Mouse (Mus musculus): ENCODE data around the gene Snx29. TPM values are rescaled to one million over a fixed set of nuclear protein-coding genes. Genes with fewer than 3 reads are reported as not detected.

The Snx29 gene
- polyA plus RNA-seq, 2 experiments: 1.9 TPM

- DNase-seq (ENCODE audit: low read depth in 3 of 3, low spot score in 3 of 3): no peak
- 58% methylated on average over 3 of the region's 3 CpGs for WGBS (ENCODE audit: insufficient replicate concordance)
- Histone ChIP-seq H3K9ac (replicated peaks) (no peak overlapping the region), H3K27ac (no peak overlapping the region), H3K36me3 (replicated peaks; ENCODE audit: control insufficient read depth, insufficient read depth, low read depth) (no peaks in the 10 kb centered on the region), H3K27me3 (ENCODE audit: control insufficient read depth, insufficient read depth, low read length) (no peaks in the 10 kb centered on the region), H3K4me3 (ENCODE audit: insufficient read depth in 1 of 2, low read depth in 2 of 2, low read length in 2 of 2) (no peak overlapping the region), H3K9me3 (ENCODE audit: control insufficient read depth, low read length) (no peaks in the 10 kb centered on the region), H3K4me2 (ENCODE audit: low read depth) (no peak overlapping the region), H3K4me1 (replicated peaks; ENCODE audit: control insufficient read depth in 2 of 2, insufficient read depth in 2 of 2, low read length in 1 of 2) (no peaks in the 10 kb centered on the region; a peak in 1 of 4 replicates)
- no peak for TF ChIP-seq EP300 (IDR thresholded peaks at IDR 0.05; ENCODE audit: low read depth)
- TF ChIP-seq CTCF (IDR thresholded peaks at IDR 0.05; ENCODE audit: low read depth): no peak
- no peak for ATAC-seq (ENCODE audit: insufficient read depth)
These were observed 215.5 kb downstream of the Snx29 start for GRCm38 (mm10) chr16:11538191-11538590.

- H3K4me1 ChIP-seq (replicated peaks; ENCODE audit: control insufficient read depth in 2 of 2, insufficient read depth in 2 of 2, low read length in 1 of 2): no peaks in the 10 kb centered on the region; a peak in 1 of 4 replicates
- no peak overlapping the region for H3K27ac ChIP-seq
- ATAC-seq (ENCODE audit: insufficient read depth) (no peak), DNase-seq (ENCODE audit: low read depth in 3 of 3, low spot score in 3 of 3) (no peak)
- no peak overlapping the region for H3K4me3 ChIP-seq (ENCODE audit: insufficient read depth in 1 of 2, low read depth in 2 of 2, low read length in 2 of 2)
- no peaks in the 10 kb centered on the region for H3K27me3 ChIP-seq (ENCODE audit: control insufficient read depth, insufficient read depth, low read length)
- TF ChIP-seq EP300 (IDR thresholded peaks at IDR 0.05; ENCODE audit: low read depth): no peak
- TF ChIP-seq CTCF (IDR thresholded peaks at IDR 0.05; ENCODE audit: low read depth): no peak
- H3K36me3 ChIP-seq (replicated peaks; ENCODE audit: control insufficient read depth, insufficient read depth, low read depth): no peaks in the 10 kb centered on the region
- H3K4me2 ChIP-seq (ENCODE audit: low read depth): no peak overlapping the region
- H3K9ac ChIP-seq (replicated peaks): no peak overlapping the region
- H3K9me3 ChIP-seq (ENCODE audit: control insufficient read depth, low read length): no peaks in the 10 kb centered on the region
These were observed 218.3 kb downstream of the Snx29 start for GRCm38 (mm10) chr16:11540961-11541360.

GRCm38 (mm10) chr16:11541769-11542168, 219.1 kb downstream of the Snx29 start:
- DNase-seq (ENCODE audit: low read depth in 3 of 3, low spot score in 3 of 3): no peak
- Histone ChIP-seq H3K4me2 (ENCODE audit: low read depth) (no peak overlapping the region), H3K4me3 (ENCODE audit: insufficient read depth in 1 of 2, low read depth in 2 of 2, low read length in 2 of 2) (no peak overlapping the region), H3K27ac (no peak overlapping the region), H3K9ac (replicated peaks) (no peak overlapping the region), H3K4me1 (replicated peaks; ENCODE audit: control insufficient read depth in 2 of 2, insufficient read depth in 2 of 2, low read length in 1 of 2) (no peaks in the 10 kb centered on the region; a peak in 1 of 4 replicates), H3K36me3 (replicated peaks; ENCODE audit: control insufficient read depth, insufficient read depth, low read depth) (no peaks in the 10 kb centered on the region), H3K9me3 (ENCODE audit: control insufficient read depth, low read length) (no peaks in the 10 kb centered on the region), H3K27me3 (ENCODE audit: control insufficient read depth, insufficient read depth, low read length) (no peaks in the 10 kb centered on the region)
- TF ChIP-seq CTCF (IDR thresholded peaks at IDR 0.05; ENCODE audit: low read depth) (no peak), EP300 (IDR thresholded peaks at IDR 0.05; ENCODE audit: low read depth) (no peak)
- 75% methylated on average over 7 of the region's 7 CpGs for WGBS (ENCODE audit: insufficient replicate concordance)
- ATAC-seq (ENCODE audit: insufficient read depth): no peak

GRCm38 (mm10) chr16:11550043-11550725, 227.5 kb downstream of the Snx29 start:
- ATAC-seq (ENCODE audit: insufficient read depth) (no peak), DNase-seq (ENCODE audit: low read depth in 3 of 3, low spot score in 3 of 3) (no peak)
- H3K9me3 ChIP-seq (ENCODE audit: control insufficient read depth, low read length): no peaks in the 10 kb centered on the region
- H3K4me1 ChIP-seq (replicated peaks; ENCODE audit: control insufficient read depth in 2 of 2, insufficient read depth in 2 of 2, low read length in 1 of 2): no peaks in the 10 kb centered on the region
- no peak for TF ChIP-seq CTCF (IDR thresholded peaks at IDR 0.05; ENCODE audit: low read depth)
- no peak for TF ChIP-seq EP300 (IDR thresholded peaks at IDR 0.05; ENCODE audit: low read depth)
- no peak overlapping the region for H3K27ac ChIP-seq
- no peak overlapping the region for H3K9ac ChIP-seq (replicated peaks)
- H3K27me3 ChIP-seq (ENCODE audit: control insufficient read depth, insufficient read depth, low read length): no peaks in the 10 kb centered on the region
- H3K4me3 ChIP-seq (ENCODE audit: insufficient read depth in 1 of 2, low read depth in 2 of 2, low read length in 2 of 2): no peak overlapping the region
- WGBS (ENCODE audit: insufficient replicate concordance): 66% methylated on average over 8 of the region's 8 CpGs
- H3K36me3 ChIP-seq (replicated peaks; ENCODE audit: control insufficient read depth, insufficient read depth, low read depth): no peaks in the 10 kb centered on the region
- no peak overlapping the region for H3K4me2 ChIP-seq (ENCODE audit: low read depth)

- Histone ChIP-seq H3K27me3 (ENCODE audit: control insufficient read depth, insufficient read depth, low read length) (no peaks in the 10 kb centered on the region), H3K9me3 (ENCODE audit: control insufficient read depth, low read length) (no peaks in the 10 kb centered on the region), H3K9ac (replicated peaks) (no peak overlapping the region), H3K36me3 (replicated peaks; ENCODE audit: control insufficient read depth, insufficient read depth, low read depth) (no peaks in the 10 kb centered on the region), H3K4me2 (ENCODE audit: low read depth) (no peak overlapping the region), H3K27ac (no peak overlapping the region), H3K4me1 (replicated peaks; ENCODE audit: control insufficient read depth in 2 of 2, insufficient read depth in 2 of 2, low read length in 1 of 2) (peaks cover 0 to 2% of the 10 kb centered on the region in 2 experiments; a peak in 2 of 4 replicates), H3K4me3 (ENCODE audit: insufficient read depth in 1 of 2, low read depth in 2 of 2, low read length in 2 of 2) (no peak overlapping the region)
- WGBS (ENCODE audit: insufficient replicate concordance): 48% methylated on average over 2 of the region's 2 CpGs
- TF ChIP-seq EP300 (IDR thresholded peaks at IDR 0.05; ENCODE audit: low read depth) (no peak), CTCF (IDR thresholded peaks at IDR 0.05; ENCODE audit: low read depth) (no peak)
- no peak for ATAC-seq (ENCODE audit: insufficient read depth)
- DNase-seq (ENCODE audit: low read depth in 3 of 3, low spot score in 3 of 3): no peak
These were observed 239.0 kb downstream of the Snx29 start for GRCm38 (mm10) chr16:11561714-11562113.

Data from liver, embryonic 14.5 days (tissue).